Mouse (Mus musculus) spleen, adult 2 months (tissue): Measurements from ENCODE around the gene Hspb8. TPM values are rescaled to one million over a fixed set of nuclear protein-coding genes. Genes with fewer than 3 reads are reported as not detected.

Experiments
- DNase-seq, 2 experiments: peaks; one replicate each; pipeline versions ENCODE4 v3.0.0 to v3.0.0-alpha.2; 2012 to 2021; ENCODE audit warnings: low spot score in 2 of 2, low read depth in 1 of 2
- H3K27ac ChIP-seq: fragments of 200-500 bp; 2 replicates; pipeline ENCODE4 v1.5.1; 2012; ENCODE audit warnings: low read length, inconsistent platforms; ENCODE audit not compliant: insufficient read depth
- H3K27me3 ChIP-seq: fragments of 200-500 bp; 2 replicates; pipeline ENCODE4 v1.6.1; 2012; ENCODE audit warnings: mild to moderate bottlenecking, moderate library complexity, low read length, inconsistent platforms; ENCODE audit not compliant: control insufficient read depth, insufficient read depth
- H3K36me3 ChIP-seq: fragments of 200-500 bp; 2 replicates; pipeline ENCODE4 v1.6.1; 2012; ENCODE audit warnings: mild to moderate bottlenecking, low read length, inconsistent platforms; ENCODE audit not compliant: control insufficient read depth, insufficient read depth
- H3K4me1 ChIP-seq: fragments of 200-500 bp; 2 replicates; pipeline ENCODE4 v1.6.1; 2011; ENCODE audit warnings: inconsistent platforms; ENCODE audit not compliant: control insufficient read depth, insufficient read depth, insufficient read length
- H3K4me3 ChIP-seq: fragments of 200-500 bp; 2 replicates; pipeline ENCODE4 v1.5.1; 2011; ENCODE audit warnings: mild to moderate bottlenecking, inconsistent platforms; ENCODE audit not compliant: insufficient read depth, insufficient read length; ENCODE audit errors: extremely low read depth
- CTCF ChIP-seq: fragments of 200-500 bp; IDR thresholded peaks from 2 replicates; pipeline ENCODE4 v1.5.1; 2011; ENCODE audit warnings: mild to moderate bottlenecking, inconsistent platforms; ENCODE audit not compliant: insufficient read depth, insufficient read length, insufficient replicate concordance; ENCODE audit errors: extremely low read depth
- POLR2A ChIP-seq: fragments of 200-500 bp; IDR thresholded peaks from 2 replicates; pipeline ENCODE4 v1.6.1; 2011; ENCODE audit warnings: low read depth, low read length, inconsistent platforms
- WGBS: fragments of 180-500 bp; shearing (Covaris S2); methylation state at CpG from one replicate; pipeline ENCODE4 v1.1.7; 2018; 5-methylcytosine and 5-hydroxymethylcytosine counted together
- polyA plus RNA-seq: library from polyadenylated mRNA; depleted of rRNA; stranded (reverse); fragments of >200 nt; gene quantifications from 2 replicates; pipeline ENCODE4 v1.2.3, GENCODE M21; 2012

Gene Hspb8
- polyA plus RNA-seq, 1 experiment: 2.6 TPM

- H3K4me3 ChIP-seq: no peak overlapping the region
- no peaks in the 10 kb centered on the region for H3K36me3 ChIP-seq
- no peak for DNase-seq
- no peak overlapping the region for H3K27ac ChIP-seq
- no peaks in the 10 kb centered on the region for H3K27me3 ChIP-seq
- no peaks in the 10 kb centered on the region for H3K4me1 ChIP-seq
- TF ChIP-seq CTCF (no peak), POLR2A (no peak)
- 94% methylated on average over 1 of the region's 1 CpGs for WGBS
These were observed 2.5 kb downstream of the Hspb8 start for GRCm38 (mm10) chr5:116420213-116420612.

GRCm38 (mm10) chr5:116419322-116420045, 3.2 kb downstream of the Hspb8 start:
- no peak for DNase-seq
- no peaks in the 10 kb centered on the region for H3K36me3 ChIP-seq
- no peak overlapping the region for H3K27ac ChIP-seq
- 81% methylated on average over 6 of the region's 6 CpGs for WGBS
- H3K4me3 ChIP-seq: no peak overlapping the region
- no peaks in the 10 kb centered on the region for H3K4me1 ChIP-seq
- no peaks in the 10 kb centered on the region for H3K27me3 ChIP-seq
- TF ChIP-seq CTCF: no peak
- no peak for TF ChIP-seq POLR2A

GRCm38 (mm10) chr5:116416208-116416607, 6.5 kb downstream of the Hspb8 start:
- Histone ChIP-seq H3K27me3 (no peaks in the 10 kb centered on the region), H3K27ac (no peak overlapping the region), H3K4me1 (no peaks in the 10 kb centered on the region), H3K4me3 (no peak overlapping the region), H3K36me3 (no peaks in the 10 kb centered on the region)
- TF ChIP-seq POLR2A (no peak), CTCF (no peak)
- 73% methylated on average over 5 of the region's 5 CpGs for whole genome bisulfite sequencing
- no peak for DNase-seq

GRCm38 (mm10) chr5:116409689-116410590, 12.7 kb downstream of the Hspb8 start:
- TF ChIP-seq POLR2A (no peak), CTCF (no peak)
- WGBS: 27% methylated on average over 16 of the region's 16 CpGs
- H3K27me3 ChIP-seq: no peaks in the 10 kb centered on the region
- H3K4me3 ChIP-seq: no peak overlapping the region
- H3K4me1 ChIP-seq: no peaks in the 10 kb centered on the region
- no peak for DNase-seq
- H3K27ac ChIP-seq: no peak overlapping the region
- H3K36me3 ChIP-seq: no peaks in the 10 kb centered on the region

- H3K27ac ChIP-seq: no peak overlapping the region
- no peaks in the 10 kb centered on the region for H3K4me1 ChIP-seq
- WGBS: 78% methylated on average over 9 of the region's 9 CpGs
- DNase-seq: no peak
- no peaks in the 10 kb centered on the region for H3K36me3 ChIP-seq
- no peak overlapping the region for H3K4me3 ChIP-seq
- TF ChIP-seq POLR2A (no peak), CTCF (no peak)
- no peaks in the 10 kb centered on the region for H3K27me3 ChIP-seq
These were observed 13.7 kb downstream of the Hspb8 start for GRCm38 (mm10) chr5:116408965-116409364.

GRCm38 (mm10) chr5:116407936-116408335, 14.7 kb downstream of the Hspb8 start:
- 37% methylated on average over 6 of the region's 6 CpGs for WGBS
- TF ChIP-seq CTCF (no peak), POLR2A (no peak)

More at GRCm38 (mm10) chr5:116407936-116408335, 14.7 kb downstream of the Hspb8 start:
- H3K27me3 ChIP-seq: no peaks in the 10 kb centered on the region
- no peaks in the 10 kb centered on the region for H3K4me1 ChIP-seq
- no peak overlapping the region for H3K4me3 ChIP-seq
- H3K36me3 ChIP-seq: no peaks in the 10 kb centered on the region
- no peak for DNase-seq
- no peak overlapping the region for H3K27ac ChIP-seq
